Mouse (Mus musculus) thymus, adult 18-20 months (tissue): ENCODE measurements at regions not wholly inside any gene's neighbourhood (a gene's known extent, or its start where the extent isn't known, plus 50 kb on each side); places are given as distances from the start of the nearest gene placed in this dataset.

Experiments used
- DNase-seq, 2 experiments: peaks; one replicate each; pipeline ENCODE4 v3.0.0; 2022; ENCODE audit warnings: mixed read lengths in 2 of 2

- no peak for DNase-seq
These were observed 145.9 kb downstream of the Plk2 start for GRCm38 (mm10) chr13:110540543-110541265.

DNA sequence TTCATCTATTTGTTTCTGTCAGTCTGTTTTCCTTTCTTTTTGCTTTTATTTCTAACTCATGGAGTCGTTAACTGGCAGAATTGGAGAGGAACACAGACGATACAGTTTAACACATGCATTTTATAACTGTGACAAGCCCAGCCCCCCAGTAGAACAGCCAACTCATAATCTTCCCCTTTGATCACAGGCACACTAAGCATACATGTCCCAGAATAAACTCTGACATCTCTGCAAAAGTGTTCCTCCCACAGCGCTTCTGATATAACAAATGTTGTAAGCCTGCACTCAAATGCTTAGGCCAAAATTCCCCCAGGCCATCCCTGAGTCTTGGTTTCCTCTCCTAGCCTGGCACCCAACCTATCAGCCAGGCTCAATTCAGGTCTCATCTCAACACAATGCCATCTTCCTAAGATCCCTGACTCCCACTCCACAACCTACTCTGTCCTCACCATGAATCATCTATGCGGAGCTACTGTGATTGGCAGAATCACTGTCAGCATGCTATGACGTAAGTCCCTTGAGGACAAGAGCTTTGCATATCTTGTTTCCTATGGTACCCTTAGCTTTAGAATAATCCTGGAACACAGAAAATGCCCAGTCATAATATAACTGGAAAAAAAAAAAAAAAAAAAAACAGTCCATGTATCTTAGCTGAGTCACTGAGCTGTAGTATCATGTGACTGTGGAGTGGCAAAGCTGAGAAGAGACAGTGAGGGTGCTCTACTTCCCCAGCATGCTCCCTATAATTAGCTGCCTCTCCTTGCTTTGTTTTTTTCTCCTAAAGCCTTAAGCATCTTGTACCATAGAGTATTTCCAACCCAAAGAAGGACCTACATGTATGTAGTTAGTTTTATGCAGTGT, 146.7 kb downstream of the Plk2 start:
- DNase-seq: no peak

GRCm38 (mm10) chr13:110542303-110543065, 147.6 kb downstream of the Plk2 start:
- no peak for DNase-seq

DNA sequence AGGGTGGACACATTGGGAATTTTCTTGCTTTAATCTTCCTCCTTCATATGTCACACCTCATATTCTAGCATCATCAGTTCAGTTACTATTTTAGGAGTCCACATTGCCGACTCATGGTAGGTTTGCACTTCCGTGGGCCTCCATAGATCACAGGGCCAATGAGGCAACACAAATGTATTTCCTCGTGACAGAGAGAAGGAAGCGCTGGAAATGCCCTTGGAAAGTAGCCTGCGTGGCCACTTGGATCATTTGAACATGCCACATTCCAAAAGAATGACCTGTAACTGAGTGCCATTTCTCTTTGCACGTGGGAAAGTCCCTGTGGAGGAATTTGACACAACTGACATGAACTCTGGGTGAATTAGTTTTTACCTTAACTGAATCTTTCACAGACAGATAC, 150.6 kb downstream of the Plk2 start:
- DNase-seq: no peak

- DNase-seq: no peak
These were observed 160.9 kb downstream of the Plk2 start for GRCm38 (mm10) chr13:110555529-110556319.

DNA sequence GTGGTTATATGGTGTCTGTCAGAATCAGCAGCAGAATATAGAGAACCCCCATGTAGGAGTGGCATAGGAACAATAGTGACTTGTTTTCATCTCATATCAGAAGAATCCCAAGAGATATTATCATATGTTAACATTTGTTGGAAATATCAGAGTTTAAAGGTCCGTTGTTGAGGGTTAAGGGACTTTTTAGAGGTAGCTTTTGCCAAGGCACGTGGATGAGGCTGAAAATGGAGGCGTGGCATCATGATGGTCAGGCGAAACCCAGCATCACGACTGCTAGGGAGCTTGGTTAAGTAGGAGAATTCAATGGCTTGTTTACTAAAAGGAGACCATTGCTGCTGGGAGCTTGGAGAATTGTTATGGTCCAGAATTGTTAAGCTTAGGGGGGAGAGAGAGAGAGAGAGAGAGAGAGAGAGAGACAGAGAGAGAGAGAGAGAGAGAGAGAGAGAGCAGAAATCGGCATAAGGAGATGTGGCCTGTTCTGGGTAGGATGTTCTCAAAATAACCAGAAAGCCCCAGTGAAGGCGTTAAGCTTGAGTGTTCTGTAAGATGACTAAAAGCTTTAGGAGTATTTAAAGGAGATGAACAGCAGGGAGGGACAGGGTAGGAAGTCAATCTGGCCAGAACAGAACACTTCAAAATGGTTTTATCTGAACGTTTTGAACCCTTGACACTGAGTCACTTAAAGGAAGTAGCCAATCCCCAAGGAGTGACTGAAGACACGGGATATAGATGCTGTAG, 161.7 kb downstream of the Plk2 start:
- DNase-seq: no peak

DNA sequence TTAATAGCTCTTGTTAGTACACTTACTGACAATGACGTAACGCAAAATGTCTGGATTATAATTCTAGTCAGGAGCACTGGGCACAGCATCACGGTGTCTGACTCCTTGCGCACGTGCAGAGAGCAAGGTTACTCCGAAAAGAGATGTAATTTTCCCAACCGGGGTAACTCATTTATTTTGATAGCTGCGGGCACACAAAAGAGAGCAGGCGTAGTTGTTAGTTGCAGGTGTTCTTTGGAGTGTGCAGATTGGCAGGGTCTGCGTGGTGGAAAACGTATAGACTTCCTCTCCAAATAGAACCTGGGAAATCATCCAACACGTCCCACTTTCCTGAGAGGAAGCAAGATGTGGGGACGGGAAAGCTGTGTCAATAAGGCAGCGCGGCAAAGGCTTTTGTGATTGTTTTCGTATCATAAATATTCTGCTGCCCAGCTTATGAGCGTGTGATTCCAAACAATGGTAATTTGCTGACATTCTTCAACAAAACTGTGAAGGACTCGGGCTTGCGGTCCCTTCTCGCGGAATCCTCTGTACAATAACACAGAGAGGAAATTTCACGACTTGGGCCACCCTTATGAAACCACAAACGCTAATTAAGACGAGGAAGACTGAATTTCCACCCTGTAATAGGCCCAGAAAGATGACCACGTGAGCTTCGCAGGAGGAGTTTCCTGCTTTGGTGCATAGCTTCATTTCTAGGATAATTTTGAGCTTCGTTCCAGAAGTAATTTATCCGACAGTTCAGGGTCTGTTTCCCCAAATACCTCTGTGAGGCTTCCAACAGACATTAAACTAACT, 163.3 kb downstream of the Plk2 start:
- DNase-seq: no peak

DNA sequence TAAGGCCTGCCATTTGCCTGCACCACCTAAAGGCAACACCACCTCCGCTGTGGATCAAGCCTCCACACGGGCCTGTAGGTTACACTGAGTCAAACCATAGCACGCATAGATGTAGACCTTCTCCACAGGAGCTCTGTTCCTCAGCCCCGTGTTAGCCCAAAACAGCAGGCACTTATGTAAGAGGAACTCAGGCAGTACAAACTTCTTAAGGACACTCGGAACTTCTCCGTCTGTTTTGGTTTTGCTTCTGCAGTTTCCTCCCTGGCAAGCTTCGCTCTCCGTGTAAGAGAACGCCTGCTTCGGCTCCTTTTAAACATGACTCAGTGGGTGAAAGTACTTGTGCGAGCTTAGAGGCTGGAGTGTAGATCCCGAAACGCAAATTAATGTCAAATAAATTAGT, 165.7 kb downstream of the Plk2 start:
- DNase-seq: no peak

DNA sequence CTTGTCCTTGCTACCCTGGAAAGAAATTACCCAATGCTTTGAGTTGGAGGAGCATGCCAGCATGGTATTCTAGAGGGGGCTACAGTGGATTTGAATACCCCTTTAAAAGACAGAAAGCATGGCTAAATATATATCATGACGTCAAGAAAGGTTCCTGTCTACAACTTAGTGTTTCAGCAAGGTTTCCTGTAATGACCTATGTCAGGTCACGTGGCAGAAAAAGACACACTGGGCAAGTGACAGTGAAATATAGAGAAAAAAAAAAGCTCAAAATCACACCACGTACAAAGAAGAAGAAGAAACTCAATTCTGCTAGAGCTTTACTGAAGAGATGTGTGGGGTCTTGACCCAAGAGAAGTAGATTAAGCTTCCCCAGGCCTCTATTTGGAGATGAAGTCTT, 167.7 kb downstream of the Plk2 start:
- no peak for DNase-seq

DNA sequence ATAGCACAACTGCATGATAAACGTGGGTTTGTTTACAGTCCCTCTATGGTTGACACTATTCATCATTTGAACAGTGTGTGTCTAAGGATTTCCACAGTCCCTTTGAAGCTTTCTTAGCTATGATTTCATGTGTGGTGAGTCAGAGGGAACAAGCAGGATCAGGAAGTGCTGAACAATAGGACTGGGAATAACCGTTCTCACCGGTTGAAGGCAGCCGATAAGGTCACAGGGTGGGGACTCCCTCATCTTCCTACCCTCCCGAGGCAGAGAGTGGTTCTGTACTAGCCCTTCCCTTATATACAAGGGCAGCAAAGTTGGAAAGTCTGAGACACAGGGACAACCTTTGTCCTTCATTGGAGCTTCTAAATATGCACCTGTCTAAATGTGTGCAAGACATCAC, 168.1 kb downstream of the Plk2 start:
- DNase-seq: no peak

DNA sequence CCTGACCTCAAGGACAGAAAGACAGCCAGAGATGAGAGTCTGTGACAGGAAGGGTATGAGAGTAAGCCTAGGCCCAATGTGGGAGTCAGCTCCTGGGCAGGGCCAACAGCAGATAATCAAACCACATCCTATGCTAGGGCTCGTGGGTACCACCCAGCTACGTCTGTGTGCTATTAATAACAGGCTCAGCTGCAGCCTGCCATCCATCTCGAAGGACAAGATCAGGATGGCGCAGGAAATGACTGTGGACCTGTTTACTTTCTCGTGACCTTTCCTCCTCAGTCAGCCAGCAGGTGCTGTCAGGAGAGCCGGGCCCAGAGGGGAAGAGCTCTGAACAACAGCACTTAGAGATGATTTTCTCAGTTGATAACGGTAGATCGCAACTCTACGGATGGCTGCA, 169.1 kb downstream of the Plk2 start:
- DNase-seq: peak; percentile 5 to 23

GRCm38 (mm10) chr13:110568482-110569179, 173.8 kb downstream of the Plk2 start:
- no peak for DNase-seq

DNA sequence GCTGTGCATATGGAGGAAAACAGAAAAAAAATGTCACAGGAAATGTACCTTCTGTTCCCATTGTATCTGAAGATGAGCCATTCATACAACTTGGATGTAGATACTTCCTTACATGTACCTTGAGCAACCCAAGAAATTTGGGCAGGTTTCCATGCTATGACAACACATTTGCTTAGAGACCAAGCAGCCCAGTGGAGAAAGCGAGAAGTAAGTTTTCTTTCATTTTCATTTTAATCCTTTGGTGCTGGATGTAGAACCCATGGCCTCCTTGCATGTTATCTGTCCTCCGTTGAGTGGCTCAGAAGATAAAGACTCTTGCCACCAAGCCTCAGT, 174.3 kb downstream of the Plk2 start:
- no peak for DNase-seq

DNA sequence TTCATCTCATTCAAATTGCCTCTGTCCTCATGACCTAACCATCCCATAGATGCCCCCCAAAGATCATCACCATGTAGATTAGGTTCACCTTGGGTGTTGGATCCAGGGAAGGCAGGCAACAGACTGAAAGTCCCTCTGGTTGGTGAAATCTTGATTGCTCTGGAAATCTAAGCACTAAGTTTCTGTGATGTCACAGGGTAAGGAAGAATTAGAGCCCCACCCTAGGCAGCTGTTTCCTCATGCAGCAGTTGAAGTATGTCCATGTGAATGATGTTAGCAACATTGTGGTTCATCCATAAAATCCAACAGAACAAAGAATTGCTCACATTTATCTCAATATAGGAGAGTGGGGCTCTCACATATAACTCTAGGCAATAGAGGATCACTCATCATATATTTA, 175.5 kb downstream of the Plk2 start:
- DNase-seq: no peak

GRCm38 (mm10) chr13:110573360-110574065, 178.7 kb downstream of the Plk2 start:
- no peak for DNase-seq

DNA sequence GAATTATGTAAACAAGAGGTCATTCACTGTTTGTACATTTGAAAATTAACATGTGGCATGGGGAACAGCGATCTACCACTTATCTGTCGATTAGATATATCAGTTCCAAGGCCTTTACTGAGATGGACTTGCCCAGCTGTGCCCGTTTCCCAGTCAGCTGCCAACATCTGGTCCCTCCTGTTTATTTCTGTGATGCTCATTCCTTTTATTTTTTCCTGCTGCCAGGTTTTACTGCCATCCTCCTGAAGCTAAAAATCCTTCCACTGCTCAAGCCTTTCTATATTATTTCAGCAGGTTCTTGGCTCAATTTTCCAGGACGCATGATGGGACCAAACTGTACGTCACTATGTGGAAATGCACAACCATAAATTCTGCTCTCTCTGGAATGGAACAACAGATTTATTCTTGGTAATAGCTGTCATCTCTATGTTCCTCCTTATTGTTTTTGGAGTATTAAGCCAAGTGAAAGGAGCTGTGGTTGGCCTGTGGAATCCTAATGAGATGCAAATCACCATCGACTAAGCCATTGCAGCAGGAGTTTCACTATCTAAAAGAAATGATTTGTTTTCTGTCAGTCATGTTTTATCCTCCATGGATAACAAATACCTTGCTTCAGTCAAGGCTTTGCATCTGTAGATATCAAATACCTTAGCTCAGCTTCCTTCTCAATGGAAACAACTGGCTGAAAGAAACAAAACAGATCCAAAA, 180.1 kb downstream of the Plk2 start:
- DNase-seq: no peak

GRCm38 (mm10) chr13:110578159-110578558, 183.3 kb downstream of the Plk2 start:
- no peak for DNase-seq

- DNase-seq: no peak
These were observed 185.3 kb downstream of the Plk2 start for GRCm38 (mm10) chr13:110580166-110580565.

DNA sequence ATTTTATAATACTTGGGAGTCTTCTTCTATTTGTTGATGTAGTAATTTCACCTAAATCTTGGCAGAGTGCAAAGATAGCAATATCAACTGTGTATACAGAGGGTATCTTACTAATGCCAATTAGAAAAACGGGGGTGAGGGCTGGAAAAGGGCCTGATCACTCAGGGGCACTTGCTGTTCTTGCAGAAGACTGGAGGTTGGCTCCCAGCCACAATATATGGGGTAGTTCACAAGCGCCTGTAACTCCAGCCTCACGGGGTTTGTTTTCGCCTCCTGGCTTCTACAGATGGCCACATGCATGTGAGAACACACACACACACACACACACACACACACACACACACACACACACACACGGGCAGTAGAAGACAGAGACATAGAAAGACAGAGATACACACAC, 185.7 kb downstream of the Plk2 start:
- DNase-seq: no peak
